Mouse (Mus musculus) kidney, postnatal 25 days (tissue): ENCODE data around the gene Gm20715.

ENCODE experiments used
- DNase-seq, 2 experiments: peaks; one replicate each; pipeline ENCODE4 v3.0.0; 2021; ENCODE audit warnings: mixed read lengths in 2 of 2

Gm20715 gene

DNA sequence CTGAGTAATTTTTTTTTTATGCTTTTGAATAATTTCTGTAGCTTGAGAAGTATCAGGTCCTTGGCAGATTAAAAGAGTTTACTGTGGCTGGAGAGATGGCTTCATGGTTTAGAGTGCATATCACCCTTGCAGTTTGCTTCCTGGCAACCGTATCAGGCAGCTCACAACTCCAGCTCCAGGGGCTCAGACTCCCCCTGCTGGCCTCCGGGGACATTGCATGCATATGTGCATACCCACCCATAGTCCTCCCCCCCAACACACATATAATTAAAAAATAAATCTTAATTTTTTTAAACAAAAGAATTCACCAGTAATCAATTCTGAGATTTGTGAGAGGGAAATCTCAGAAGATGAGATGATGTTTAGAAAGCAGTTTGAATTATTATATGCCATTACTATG is 20.3 kb downstream of the Gm20715 start:
- DNase-seq: peak in 1 of 2 experiments; percentile 57

DNA sequence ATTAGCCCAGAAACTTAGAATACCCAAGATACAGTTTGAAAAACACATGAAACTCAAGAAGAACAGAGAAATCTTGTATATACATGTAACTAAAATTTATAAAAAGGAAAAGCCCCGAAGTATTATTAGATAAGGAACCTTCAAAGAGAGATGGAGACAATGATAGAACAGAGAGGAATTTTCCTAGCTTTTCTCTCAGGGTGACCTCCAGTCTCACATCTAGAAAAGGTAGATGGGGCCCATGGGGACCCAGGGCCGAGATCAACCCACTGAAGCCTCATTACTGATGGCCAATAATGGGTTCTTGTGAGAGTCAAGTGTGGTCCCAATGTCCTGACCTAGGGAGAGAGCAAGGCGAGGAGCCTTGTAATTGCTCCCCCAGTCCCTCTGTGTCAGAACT is 28.3 kb downstream of the Gm20715 start, which contains the start of gene Olfr1344:
Gene Olfr1344, plus strand, starts transcription at position 301 of the 400 bp plus-strand sequence.
- DNase-seq: no peak

DNA sequence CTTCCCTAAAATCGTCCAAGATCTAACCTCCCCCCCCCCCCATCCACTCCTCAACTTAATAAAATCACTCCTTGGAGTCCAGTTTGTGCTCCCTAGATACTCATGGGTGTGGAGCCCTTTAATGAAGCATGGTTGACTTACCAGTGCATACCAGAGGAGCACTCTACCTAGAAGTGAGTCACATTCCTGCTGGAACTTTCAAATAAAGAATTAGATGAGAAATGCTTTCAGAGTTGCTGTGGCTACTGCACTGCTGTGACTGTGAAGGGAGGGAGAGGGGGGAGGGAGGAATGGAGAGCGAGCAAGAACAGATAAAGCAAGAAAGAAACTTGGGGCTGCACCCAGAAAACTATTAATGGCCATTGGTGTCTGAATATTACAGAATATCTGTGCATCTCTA is 31.1 kb downstream of the Gm20715 start:
- no peak for DNase-seq

DNA sequence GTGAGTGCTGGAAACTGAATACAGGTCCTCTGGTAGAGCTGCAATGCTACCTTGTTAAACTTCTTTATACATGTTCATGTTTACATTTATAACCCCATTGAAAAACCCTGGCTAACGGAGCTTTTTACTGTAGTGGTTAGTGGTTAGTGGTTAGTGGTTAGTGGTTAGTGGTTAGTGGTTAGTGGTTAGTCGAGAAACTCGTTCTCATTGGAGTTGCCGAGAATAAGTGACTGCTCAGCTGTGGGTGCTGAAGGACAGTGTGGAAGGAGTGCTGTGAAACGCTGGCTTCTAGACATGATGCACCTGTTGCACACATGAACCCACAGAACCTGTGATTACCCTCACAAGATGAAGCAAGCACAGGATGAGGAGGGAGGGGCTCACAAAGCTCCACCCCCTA is 37.7 kb downstream of the Gm20715 start:
- no peak for DNase-seq

DNA sequence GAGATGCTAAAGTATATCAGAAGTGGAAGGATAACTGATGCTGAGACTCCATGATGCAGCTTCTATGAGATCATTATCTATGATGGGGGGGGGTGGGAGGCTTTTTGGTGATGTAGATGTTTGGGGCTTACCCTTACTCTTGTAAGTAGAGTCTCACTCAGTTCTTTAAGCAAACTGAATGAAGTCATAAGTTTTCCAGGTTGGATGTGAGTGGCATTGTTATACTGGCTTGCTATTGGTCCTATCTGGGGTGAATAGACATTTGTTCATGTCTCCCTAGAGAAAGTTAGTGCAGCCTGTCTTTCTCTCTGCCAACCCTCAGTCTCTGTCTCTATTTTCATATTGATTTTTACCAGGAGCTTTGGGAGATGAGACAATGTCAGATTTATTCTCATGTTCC is 45.8 kb downstream of the Gm20715 start, which contains the start of gene Olfr1336:
Gene Olfr1336, plus strand, starts transcription at position 301 of the 400 bp plus-strand sequence.
- no peak for DNase-seq

DNA sequence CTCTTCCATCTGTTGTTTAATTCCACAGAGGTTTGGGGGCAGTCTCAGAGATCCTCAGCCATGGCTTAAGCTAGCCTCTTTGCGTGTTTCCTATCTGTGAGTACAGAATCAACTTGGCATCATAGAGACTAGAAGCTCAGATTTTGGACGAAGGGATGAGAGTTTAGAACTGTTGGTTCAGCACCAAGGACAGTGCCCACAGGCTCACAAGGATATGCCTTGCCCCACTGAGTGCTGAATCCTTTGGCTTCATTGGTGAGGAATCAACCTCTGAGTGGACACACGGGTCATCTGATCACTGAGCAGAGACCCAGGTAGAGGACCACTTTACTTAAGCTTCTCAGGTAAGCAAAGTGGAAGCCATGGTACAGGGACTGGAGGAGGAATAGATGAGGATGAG is 46.3 kb downstream of the Gm20715 start:
- DNase-seq: no peak

DNA sequence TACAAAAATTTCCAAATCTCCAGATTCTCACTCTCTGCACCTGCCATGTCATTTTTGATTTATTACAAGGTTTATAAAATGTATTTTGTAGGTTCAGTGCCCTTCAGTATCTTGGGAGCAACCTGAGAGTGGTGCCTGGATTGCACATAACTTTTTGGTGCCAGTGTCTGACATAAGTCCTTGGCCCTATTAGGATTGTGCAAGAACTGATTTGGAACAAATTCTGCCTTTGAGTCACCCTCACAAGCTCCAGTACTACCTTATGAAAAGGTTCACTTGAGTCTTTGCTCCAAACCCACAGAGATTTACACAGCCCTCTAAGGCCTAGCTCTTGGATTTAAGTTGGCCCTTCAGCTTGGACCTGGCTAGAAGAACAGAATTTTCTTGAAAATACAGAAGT is 56.9 kb downstream of the Gm20715 start, which contains the start of gene Olfr1346:
Gene Olfr1346, plus strand, starts transcription at position 151 of the 400 bp plus-strand sequence.
- DNase-seq: no peak

DNA sequence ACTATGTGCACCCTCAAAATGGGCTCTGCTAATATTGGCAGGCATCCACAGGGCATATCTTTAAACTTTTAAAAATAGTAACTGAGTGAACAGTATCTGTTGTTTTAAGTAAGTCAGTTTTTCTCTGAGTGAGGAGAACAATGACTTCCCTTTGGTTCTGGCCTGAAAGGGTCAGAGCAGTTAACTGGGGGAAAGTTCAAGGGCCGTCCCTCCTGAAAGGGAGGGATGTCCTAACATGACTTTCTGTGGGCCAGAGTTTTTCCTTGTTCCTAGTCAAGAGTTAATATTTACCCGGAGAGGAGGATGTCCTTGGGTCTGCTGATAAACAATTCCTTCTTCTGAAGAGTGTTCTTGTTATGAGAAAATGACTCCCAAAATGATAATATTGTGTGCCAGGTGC is 67.6 kb downstream of the Gm20715 start:
- DNase-seq: peak; percentile 30 to 75

DNA sequence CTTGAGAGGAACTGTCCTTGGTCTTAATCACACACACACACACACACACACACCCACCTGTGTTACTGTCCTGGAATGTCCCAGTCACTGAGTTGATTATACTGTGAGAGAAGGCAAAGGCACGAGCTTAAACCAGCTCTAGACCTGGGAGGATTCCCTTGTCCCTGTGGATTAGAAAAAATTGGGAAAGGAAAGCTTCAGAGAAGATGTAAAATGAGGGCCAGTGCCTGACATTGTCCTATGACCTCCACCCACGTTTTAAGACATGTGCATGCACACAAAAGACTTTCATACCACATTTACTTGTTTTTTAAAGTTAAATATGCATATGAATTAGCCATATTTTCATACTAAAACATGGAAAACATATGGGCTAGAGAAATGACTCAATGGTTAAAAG is 76.8 kb downstream of the Gm20715 start, which contains the start of gene Olfr5:
Gene Olfr5, minus strand, starts transcription at position 101 of the 400 bp plus-strand sequence.
- no peak for DNase-seq
